Mouse (Mus musculus): ENCODE measurements around the gene Slc7a6.
A peak's percentile ranks its signal among the peaks of the same experiment; 100 is the strongest.

Gene Slc7a6

GRCm38 (mm10) chr8:106168356-106169016 is at the start of gene Slc7a6:
Slc7a6 (plus strand) TSS chr8:106168857.
- peak; percentile 95 for DNase-seq

GRCm38 (mm10) chr8:106123443-106123842 is 45.2 kb upstream of the Slc7a6 start:
- no peak for DNase-seq

- no peak for DNase-seq
Measured at GRCm38 (mm10) chr8:106126055-106126454, 42.6 kb upstream of the Slc7a6 start.

GRCm38 (mm10) chr8:106127054-106127453 is 41.6 kb upstream of the Slc7a6 start:
- DNase-seq = no peak

GRCm38 (mm10) chr8:106127882-106128410 is 40.7 kb upstream of the Slc7a6 start:
- DNase-seq = no peak

- no peak for DNase-seq
Measured at GRCm38 (mm10) chr8:106129232-106129930, 39.3 kb upstream of the Slc7a6 start.

GRCm38 (mm10) chr8:106129997-106130396 is 38.7 kb upstream of the Slc7a6 start:
- DNase-seq = no peak

- no peak for DNase-seq
Measured at GRCm38 (mm10) chr8:106130505-106130904, 38.2 kb upstream of the Slc7a6 start.

- no peak for DNase-seq
Measured at GRCm38 (mm10) chr8:106131021-106131420, 37.6 kb upstream of the Slc7a6 start.

- no peak for DNase-seq
Measured at GRCm38 (mm10) chr8:106131488-106132222, 37.0 kb upstream of the Slc7a6 start.

GRCm38 (mm10) chr8:106132356-106132755 is 36.3 kb upstream of the Slc7a6 start:
- DNase-seq = no peak

GRCm38 (mm10) chr8:106133526-106133925 is 35.1 kb upstream of the Slc7a6 start:
- no peak for DNase-seq

- DNase-seq = no peak
Measured at GRCm38 (mm10) chr8:106133946-106134345, 34.7 kb upstream of the Slc7a6 start.

GRCm38 (mm10) chr8:106134751-106135571 is 33.7 kb upstream of the Slc7a6 start:
- no peak for DNase-seq

GRCm38 (mm10) chr8:106135672-106136071 is 33.0 kb upstream of the Slc7a6 start:
- DNase-seq = no peak

GRCm38 (mm10) chr8:106136156-106137130 is 32.2 kb upstream of the Slc7a6 start, which contains the start of gene Esrp2:
Esrp2 (minus strand) TSS chr8:106136974.
- peak; percentile 67 for DNase-seq

GRCm38 (mm10) chr8:106137218-106137905 is 31.3 kb upstream of the Slc7a6 start:
- no peak for DNase-seq

- DNase-seq = no peak
Measured at GRCm38 (mm10) chr8:106137906-106138477, 30.7 kb upstream of the Slc7a6 start.

- no peak for DNase-seq
Measured at GRCm38 (mm10) chr8:106138616-106139015, 30.0 kb upstream of the Slc7a6 start.

GRCm38 (mm10) chr8:106140191-106140590 is 28.5 kb upstream of the Slc7a6 start:
- no peak for DNase-seq
